Mouse (Mus musculus): ENCODE results near the gene Megf11.

DNA sequence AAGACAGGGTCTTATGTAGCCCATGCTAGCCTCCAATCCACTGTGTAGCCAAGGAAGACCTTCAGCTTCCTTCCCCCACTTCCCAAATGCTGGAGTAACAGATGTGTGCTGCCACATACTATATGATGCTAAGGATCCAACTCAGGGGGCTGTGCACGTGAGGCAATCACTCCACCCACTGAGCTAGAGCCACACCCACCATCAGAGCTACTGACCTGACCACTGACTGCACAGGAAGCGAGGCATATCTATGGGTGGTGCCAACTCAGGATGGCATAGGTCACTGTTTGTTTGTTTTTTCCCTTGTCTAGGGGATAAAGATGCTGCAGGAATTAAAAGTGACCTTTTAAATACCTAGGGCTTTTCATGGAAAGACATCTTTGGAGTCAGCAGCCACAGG is 86.7 kb downstream of the Megf11 start:
- no peak for TF ChIP-seq EP300 (IDR thresholded peaks at IDR 0.05; ENCODE audit: low read depth)
- TF ChIP-seq CTCF (IDR thresholded peaks at IDR 0.05; ENCODE audit: low read depth) = no peak
